Mouse (Mus musculus) intestine, embryonic 16.5 days (tissue): ENCODE data around the gene Tsks. TPM values are rescaled to one million over a fixed set of nuclear protein-coding genes. Genes with fewer than 3 reads are reported as not detected.
A peak's percentile ranks its signal among the peaks of the same experiment; 100 is the strongest.

Source experiments
- ATAC-seq: fragments of 200-750 bp; cut with Nextera tagmentation; 2 replicates; pipeline ENCODE4 v1.8.0; 2017; ENCODE audit warnings: moderate TSS enrichment, moderate library complexity
- H3K27ac ChIP-seq: fragments of 300-500 bp; sonication (generic); 2 replicates; pipeline ENCODE4 v1.5.1; 2014; ENCODE audit warnings: mild to moderate bottlenecking, low read length
- H3K27me3 ChIP-seq: fragments of 300-500 bp; sonication (generic); replicated peaks from 2 replicates; pipeline ENCODE4 v1.6.1; 2014; ENCODE audit warnings: low read length, control low read depth, mixed read lengths; ENCODE audit not compliant: control insufficient read depth, insufficient read depth
- H3K36me3 ChIP-seq: fragments of 300-500 bp; sonication (generic); 2 replicates; pipeline ENCODE4 v1.6.1; 2014; ENCODE audit warnings: low read length, control low read depth; ENCODE audit not compliant: control insufficient read depth, insufficient read depth
- H3K4me1 ChIP-seq: fragments of 300-500 bp; sonication (generic); 2 replicates; pipeline ENCODE4 v1.6.1; 2014; ENCODE audit warnings: low read length, control low read depth, mixed read lengths; ENCODE audit not compliant: control insufficient read depth, insufficient read depth
- H3K4me2 ChIP-seq: fragments of 300-500 bp; sonication (generic); 2 replicates; pipeline ENCODE4 v1.6.1; 2014; ENCODE audit warnings: low read depth, low read length, control low read depth
- H3K4me3 ChIP-seq: fragments of 300-500 bp; sonication (generic); 2 replicates; pipeline ENCODE4 v1.5.1; 2014; ENCODE audit warnings: mild to moderate bottlenecking, low read length
- H3K9ac ChIP-seq: fragments of 300-500 bp; sonication (generic); 2 replicates; pipeline ENCODE4 v1.6.1; 2014; ENCODE audit warnings: low read depth, low read length
- H3K9me3 ChIP-seq: fragments of 300-500 bp; sonication (generic); 2 replicates; pipeline ENCODE4 v1.6.1; 2016; ENCODE audit warnings: low read length, control low read depth; ENCODE audit not compliant: control insufficient read depth
- WGBS: fragments of 180-500 bp; shearing (Covaris S2); extraction: QIAGEN DNeasy Blood & Tissue Kit; methylation state at CpG from one replicate; pipeline ENCODE4 v1.1.7; 2014; 5-methylcytosine and 5-hydroxymethylcytosine counted together
- polyA plus RNA-seq: library from polyadenylated mRNA; unstranded; fragments of >200 nt; fragmentation: Nextera tagmentation; extraction: Ambion mirVana; gene quantifications from 2 replicates; pipeline ENCODE4 v1.2.1, GENCODE M21; 2015

Gene Tsks
- polyA plus RNA-seq, 1 experiment from 2014 or later = not detected

DNA sequence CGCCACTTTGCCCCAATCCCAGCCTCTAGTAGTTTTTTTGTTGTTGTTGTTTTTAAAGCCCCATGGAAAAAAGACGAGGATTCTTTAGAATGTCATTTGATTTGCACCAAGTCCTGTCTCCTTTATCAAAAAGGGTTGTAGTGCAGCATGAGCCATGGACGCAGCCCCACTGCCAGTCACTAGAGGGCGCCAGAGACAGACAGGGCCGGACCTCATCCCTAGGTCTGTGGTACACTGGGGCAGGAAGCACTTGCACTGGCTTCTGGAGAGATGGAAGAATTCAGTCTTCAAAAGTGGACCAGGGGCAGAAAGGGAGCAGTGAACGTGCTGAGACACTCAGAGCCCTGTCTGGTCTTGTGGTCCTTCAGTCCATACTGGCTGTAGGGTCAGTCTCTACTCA is 40.1 kb downstream of the Tsks start:
- Histone ChIP-seq H3K36me3 (peaks cover 31% of the 10 kb centered on the region), H3K27me3 (no peaks in the 10 kb centered on the region), H3K9ac (no peak overlapping the region), H3K4me2 (no peak overlapping the region), H3K9me3 (no peaks in the 10 kb centered on the region), H3K4me1 (peaks cover 19% of the 10 kb centered on the region), H3K4me3 (no peak overlapping the region), H3K27ac (no peak overlapping the region)
- 33% methylated on average over 6 of the region's 6 CpGs for WGBS
- ATAC-seq = no peak

DNA sequence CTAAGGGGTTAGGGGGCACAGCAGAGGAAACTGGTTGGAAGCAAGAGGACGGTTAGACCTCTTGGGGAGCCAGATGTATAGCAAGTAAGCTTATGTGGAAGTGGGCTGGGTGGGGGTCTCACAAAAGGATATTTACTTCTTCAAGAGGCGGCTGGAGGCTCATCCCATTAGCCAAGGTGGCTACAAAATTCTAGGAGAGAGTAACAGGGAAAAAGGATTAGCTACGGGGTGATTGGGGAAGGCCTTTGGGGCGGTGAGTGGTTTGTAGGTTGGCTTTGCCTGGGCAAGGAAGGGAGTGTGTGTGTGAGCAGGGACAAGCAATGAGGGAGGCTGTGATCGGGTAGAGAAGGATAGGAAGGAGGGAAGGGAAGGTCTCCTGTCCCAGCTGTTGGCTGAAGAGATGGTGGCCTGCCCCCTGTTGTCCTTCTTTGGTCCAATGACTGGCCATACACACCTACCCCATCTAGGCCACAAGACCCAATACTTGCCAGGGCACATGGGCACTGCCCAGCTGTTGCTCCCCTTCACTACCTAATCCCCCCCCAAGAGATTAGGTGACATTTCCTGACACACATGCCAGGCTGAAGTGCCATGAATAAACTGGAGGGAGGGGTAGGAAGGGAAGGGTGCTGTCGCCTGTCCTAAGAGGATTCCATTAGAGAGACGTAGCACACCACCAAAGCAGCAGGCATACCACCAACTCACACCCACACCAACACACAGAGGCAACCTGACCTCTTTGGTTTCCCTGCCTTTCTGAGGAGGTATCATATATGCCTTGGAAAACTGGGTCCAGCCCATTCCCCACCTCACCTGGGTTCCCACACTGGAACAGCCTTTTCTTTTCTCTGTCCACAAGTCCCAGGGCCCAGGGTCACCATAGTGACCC is 41.2 kb downstream of the Tsks start:
- peak overlapping the region; percentile 91 for H3K4me3 ChIP-seq
- no peaks in the 10 kb centered on the region for H3K27me3 ChIP-seq
- H3K36me3 ChIP-seq = peaks cover 24% of the 10 kb centered on the region
- H3K4me1 ChIP-seq = peaks cover 21% of the 10 kb centered on the region
- WGBS = 70% methylated on average over 7 of the region's 7 CpGs
- no peaks in the 10 kb centered on the region for H3K9me3 ChIP-seq
- peak overlapping the region; percentile 69; the same call in 1 of the 2 replicates for H3K4me2 ChIP-seq
- ATAC-seq = no peak
- H3K9ac ChIP-seq = peak overlapping the region; percentile 43; the same call in 1 of the 2 replicates
- H3K27ac ChIP-seq = peak overlapping the region; percentile 18

DNA sequence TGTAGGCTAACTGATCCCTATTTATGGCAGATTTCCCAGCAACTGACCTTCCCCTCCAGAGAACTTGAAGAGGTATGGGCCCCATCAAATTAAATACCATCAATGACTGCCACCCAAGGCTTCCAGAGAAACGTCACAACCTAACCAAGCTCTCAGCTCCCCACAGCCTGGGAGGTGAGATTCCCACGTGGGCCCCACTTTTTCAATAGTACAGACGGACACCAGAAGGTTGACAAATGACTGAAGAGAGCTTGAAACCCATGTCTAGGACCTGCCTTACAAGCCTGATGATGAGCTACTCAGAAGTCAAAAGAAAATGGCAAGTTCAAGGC is 41.8 kb downstream of the Tsks start:
- Histone ChIP-seq H3K36me3 (peaks cover 20% of the 10 kb centered on the region), H3K4me3 (peak overlapping the region; percentile 91), H3K9ac (peak overlapping the region; percentile 43; the same call in 1 of the 2 replicates), H3K4me1 (peaks cover 21% of the 10 kb centered on the region), H3K9me3 (no peaks in the 10 kb centered on the region), H3K27me3 (no peaks in the 10 kb centered on the region), H3K4me2 (peak overlapping the region; percentile 69), H3K27ac (peak overlapping the region; percentile 45)
- WGBS = 28% methylated on average over 3 of the region's 3 CpGs
- ATAC-seq = no peak

DNA sequence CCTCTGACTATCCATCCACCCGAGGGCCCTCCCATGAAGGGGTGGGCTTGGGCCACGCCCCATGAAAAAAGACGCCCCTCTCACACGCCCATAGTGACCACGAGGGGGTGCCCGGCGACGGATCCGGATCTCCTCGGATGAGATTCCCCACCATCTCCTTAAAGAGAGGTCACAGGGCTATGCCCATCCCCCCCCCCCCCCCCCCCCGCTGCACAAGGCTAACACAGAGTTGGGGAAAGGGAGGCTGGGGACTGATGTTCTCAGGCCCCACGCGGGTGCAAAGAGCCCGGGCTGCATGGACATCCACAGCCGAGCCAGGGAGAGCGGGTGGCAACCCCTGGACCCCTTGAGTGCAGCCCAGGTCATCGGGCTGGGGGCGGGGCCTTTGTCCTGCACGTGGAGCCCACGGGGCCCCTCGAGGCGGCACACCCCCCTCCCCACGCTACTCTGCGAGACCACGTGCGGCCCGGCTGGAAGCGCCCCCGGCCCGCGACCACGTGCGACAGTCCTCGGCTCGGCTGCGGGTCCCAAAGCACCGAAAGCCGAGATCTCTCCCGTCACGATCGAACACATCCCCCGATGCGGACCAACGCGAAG is 42.7 kb downstream of the Tsks start:
- ATAC-seq = peak; percentile 2; the same call in 1 of the 2 replicates
- WGBS = under 1% methylated on average over 44 of the region's 45 CpGs

DNA sequence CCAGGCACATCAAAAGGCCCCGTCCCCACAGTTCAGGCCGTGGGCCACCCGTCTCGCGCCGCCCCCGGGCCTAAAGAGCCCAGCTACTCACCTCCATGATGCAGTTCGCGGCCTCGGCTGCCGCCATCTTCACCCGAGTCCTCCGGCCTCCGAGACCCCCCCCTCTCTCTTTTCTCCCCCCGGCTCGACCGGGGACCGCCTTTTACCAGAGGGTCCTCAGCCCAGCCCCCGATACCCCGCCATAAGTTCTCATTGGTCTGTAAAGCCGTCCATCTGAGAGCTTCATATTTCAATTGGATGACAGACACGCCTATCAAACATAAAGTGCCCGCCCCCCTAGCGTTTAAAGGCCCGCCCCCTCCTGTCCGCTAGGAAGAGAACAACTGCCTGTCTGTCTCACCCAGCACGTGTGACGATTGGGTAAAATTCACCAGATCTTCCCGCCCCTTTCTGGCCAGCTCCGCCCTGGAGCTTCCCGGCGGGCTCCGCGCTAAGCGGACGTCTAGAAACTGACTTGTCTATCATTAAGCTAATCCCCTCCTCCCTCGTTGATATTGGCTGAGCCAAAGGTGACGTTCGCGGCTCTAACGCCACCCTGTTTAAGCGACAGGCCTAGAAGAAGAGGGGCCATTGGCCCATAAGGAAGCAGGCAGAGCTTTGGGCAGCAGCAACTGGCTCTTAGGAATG is 43.3 kb downstream of the Tsks start, which contains the start of gene Prmt1:
TSS of gene Prmt1 (minus strand) at position 377 of the 687 bp plus-strand sequence.
- peak; percentile 97 for ATAC-seq
- Histone ChIP-seq H3K9ac (peak within 1 kb of the TSS; percentile 97), H3K9me3 (no peaks in the 10 kb centered on the region), H3K4me3 (peak within 1 kb of the TSS; percentile 91), H3K4me1 (peaks cover 21% of the 10 kb centered on the region), H3K36me3 (peaks cover 12% of the 10 kb centered on the region), H3K4me2 (peak within 1 kb of the TSS; percentile 71), H3K27ac (peak within 1 kb of the TSS; percentile 96), H3K27me3 (no peaks in the 10 kb centered on the region)
- under 1% methylated on average over 42 of the region's 42 CpGs for WGBS

More for the DNA sequence above, 42.7 kb downstream of the Tsks start:
- Histone ChIP-seq H3K9me3 (no peaks in the 10 kb centered on the region), H3K4me3 (peak overlapping the region; percentile 91), H3K27ac (peak overlapping the region; percentile 96), H3K4me1 (peaks cover 21% of the 10 kb centered on the region), H3K27me3 (no peaks in the 10 kb centered on the region), H3K4me2 (peak overlapping the region; percentile 69), H3K9ac (peak overlapping the region; percentile 97), H3K36me3 (peaks cover 14% of the 10 kb centered on the region)

DNA sequence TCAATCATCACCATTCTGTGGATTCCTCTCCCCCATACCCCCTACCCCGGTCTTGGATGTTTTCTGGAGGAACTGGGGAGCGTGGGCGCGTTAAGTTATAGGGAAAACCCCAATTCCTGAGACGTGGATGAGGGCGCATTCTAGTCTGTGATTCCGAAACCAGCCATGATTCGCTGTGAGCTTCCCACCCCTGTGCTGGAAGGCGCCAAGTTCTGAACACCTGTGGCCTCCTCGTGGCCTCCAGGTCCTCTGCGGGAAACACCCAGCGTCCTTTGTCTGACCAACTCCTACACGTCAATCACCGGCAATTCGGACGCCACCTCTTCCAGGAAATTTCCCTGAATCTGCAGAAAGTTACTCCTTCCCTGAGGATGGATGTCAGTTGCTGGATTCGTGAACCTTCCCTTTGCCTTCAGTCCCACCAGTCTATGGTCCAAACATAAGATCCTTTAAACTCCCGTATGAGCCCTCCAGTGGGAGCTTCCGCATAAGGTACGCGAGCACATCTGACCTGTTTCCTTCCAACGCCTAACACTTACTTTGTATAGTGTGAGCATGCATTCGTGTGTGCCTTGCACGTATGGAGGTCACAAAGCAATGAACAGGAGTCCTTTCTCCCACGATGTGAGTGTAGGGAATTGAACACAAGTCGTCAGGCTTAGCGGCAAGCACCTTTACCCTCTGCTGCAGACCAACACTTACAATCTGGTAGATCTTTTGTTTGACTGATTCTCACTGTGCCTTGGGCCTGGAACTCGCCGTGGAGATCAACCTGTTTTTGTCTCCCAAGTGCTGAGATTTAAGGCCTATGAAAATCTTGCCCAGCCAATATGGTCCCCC is 44.1 kb downstream of the Tsks start:
- ATAC-seq = peak; percentile 49
- Histone ChIP-seq H3K9ac (peak overlapping the region; percentile 83), H3K36me3 (peaks cover 8% of the 10 kb centered on the region), H3K27ac (peak overlapping the region; percentile 86), H3K4me1 (peaks cover 21% of the 10 kb centered on the region), H3K27me3 (no peaks in the 10 kb centered on the region), H3K9me3 (no peaks in the 10 kb centered on the region), H3K4me3 (peak overlapping the region; percentile 91), H3K4me2 (peak overlapping the region; percentile 71)
- under 1% methylated on average over 29 of the region's 29 CpGs for WGBS

DNA sequence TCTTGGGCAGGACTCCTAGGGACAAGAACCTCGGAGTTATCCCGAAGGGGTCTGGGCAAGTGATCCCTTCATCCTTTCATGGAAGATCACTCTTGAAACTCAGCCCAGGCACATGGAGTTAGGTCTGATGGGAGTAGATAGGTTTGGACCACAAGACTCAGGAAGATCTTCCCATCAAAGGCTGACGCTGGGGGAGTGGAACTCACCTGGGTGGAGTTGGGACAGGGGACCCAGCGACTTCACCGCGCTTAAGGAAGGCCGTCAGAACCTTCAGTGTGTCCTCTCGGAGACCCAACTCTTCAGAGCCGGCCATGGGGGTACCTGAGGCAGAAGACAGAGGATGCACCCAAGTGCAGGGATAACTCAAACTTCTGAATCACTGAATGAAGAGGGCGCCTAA is 53.7 kb downstream of the Tsks start:
- ATAC-seq = no peak
- Histone ChIP-seq H3K27me3 (no peaks in the 10 kb centered on the region), H3K27ac (peak overlapping the region; percentile 70), H3K4me1 (peaks cover 34% of the 10 kb centered on the region), H3K9me3 (no peaks in the 10 kb centered on the region), H3K4me2 (peak overlapping the region; percentile 93), H3K9ac (peak overlapping the region; percentile 89), H3K4me3 (peak overlapping the region; percentile 73), H3K36me3 (peaks cover 20% of the 10 kb centered on the region)
- 13% methylated on average over 10 of the region's 10 CpGs for WGBS

DNA sequence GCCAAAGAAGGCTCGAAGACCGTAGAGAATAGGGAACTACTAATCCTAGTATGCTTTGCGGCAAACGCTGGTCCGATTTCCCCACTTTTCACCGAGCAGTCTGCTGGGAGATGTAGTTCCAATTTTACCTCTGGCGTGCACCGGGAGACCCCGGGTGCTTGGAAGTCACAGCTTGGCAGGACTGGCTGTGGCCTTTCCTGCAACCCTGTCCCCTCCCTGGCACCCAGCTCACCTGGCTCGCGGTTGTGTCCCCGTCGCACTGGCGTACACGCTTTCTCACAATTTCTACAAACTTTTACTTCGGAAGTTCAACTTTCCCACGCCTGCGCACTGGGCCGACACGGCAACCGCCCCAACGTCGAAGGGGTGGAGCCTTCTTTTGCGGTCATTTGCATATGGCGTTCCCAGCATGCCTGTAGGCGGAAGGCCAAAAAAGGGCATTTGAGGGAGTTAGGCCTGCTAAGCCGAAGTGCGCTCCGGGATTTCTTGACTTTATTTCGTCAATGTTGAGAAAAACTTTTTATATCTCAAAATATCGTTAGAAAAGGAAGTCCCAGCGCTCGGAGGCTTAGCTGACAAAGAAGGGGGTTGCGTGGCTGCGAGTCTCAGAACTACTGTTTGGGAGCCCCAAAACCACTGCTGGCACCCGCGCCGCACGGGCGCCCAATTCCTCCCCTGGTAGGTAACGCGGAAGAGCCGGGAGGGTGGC is 54.4 kb downstream of the Tsks start, which contains the start of gene Irf3:
TSS of gene Irf3 (plus strand) at position 418 of the 709 bp plus-strand sequence.
- Histone ChIP-seq H3K4me2 (peak within 1 kb of the TSS; percentile 93), H3K36me3 (peaks cover 26% of the 10 kb centered on the region), H3K27me3 (no peaks in the 10 kb centered on the region), H3K27ac (peak within 1 kb of the TSS; percentile 95), H3K4me3 (peak within 1 kb of the TSS; percentile 73), H3K9me3 (no peaks in the 10 kb centered on the region), H3K4me1 (peaks cover 34% of the 10 kb centered on the region), H3K9ac (peak within 1 kb of the TSS; percentile 89)
- WGBS = under 1% methylated on average over 43 of the region's 43 CpGs
- ATAC-seq = peak; percentile 95
